Mouse (Mus musculus) midbrain, postnatal 0 days (tissue): Measurements from ENCODE around the gene Ikbip. TPM values are rescaled to one million over a fixed set of nuclear protein-coding genes. Genes with fewer than 3 reads are reported as not detected.

Experiments
- ATAC-seq: fragments of 200-750 bp; cut with Nextera tagmentation; 2 replicates; pipeline ENCODE4 v1.8.0; 2017; ENCODE audit warnings: moderate number of reproducible peaks, mild to moderate bottlenecking, moderate TSS enrichment, moderate library complexity; ENCODE audit not compliant: low FRiP score
- DNase-seq: peaks from one replicate; pipeline ENCODE4 v3.0.0-alpha.2; 2015; ENCODE audit warnings: low spot score
- H3K27ac ChIP-seq: fragments of 300-500 bp; sonication (generic); 2 replicates; pipeline ENCODE4 v1.5.1; 2014; ENCODE audit warnings: low read depth, mild to moderate bottlenecking, low read length, mixed read lengths
- H3K27me3 ChIP-seq: fragments of 300-500 bp; sonication (generic); 2 replicates; pipeline ENCODE4 v1.6.1; 2014; ENCODE audit warnings: low read length, control low read depth, mixed read lengths; ENCODE audit not compliant: insufficient read depth
- H3K36me3 ChIP-seq: fragments of 300-500 bp; sonication (generic); 2 replicates; pipeline ENCODE4 v1.6.1; 2014; ENCODE audit warnings: low read length, control low read depth, mixed read lengths; ENCODE audit not compliant: insufficient read depth
- H3K4me1 ChIP-seq: fragments of 300-500 bp; sonication (generic); 2 replicates; pipeline ENCODE4 v1.6.1; 2014; ENCODE audit warnings: mild to moderate bottlenecking, control low read depth, antibody characterized with exemption, low read length, mixed read lengths; ENCODE audit not compliant: insufficient read depth
- H3K4me2 ChIP-seq: fragments of 300-500 bp; sonication (generic); 2 replicates; pipeline ENCODE4 v1.6.1; 2014; ENCODE audit warnings: low read depth, mild to moderate bottlenecking, low read length, mixed read lengths; ENCODE audit not compliant: poor library complexity, severe bottlenecking
- H3K4me3 ChIP-seq: fragments of 300-500 bp; sonication (generic); 2 replicates; pipeline ENCODE4 v1.5.1; 2014; ENCODE audit warnings: low read depth, mild to moderate bottlenecking, low read length, moderate library complexity
- H3K9ac ChIP-seq: fragments of 300-500 bp; sonication (generic); replicated peaks from 2 replicates; pipeline ENCODE4 v1.6.1; 2014; ENCODE audit warnings: mild to moderate bottlenecking, low read length, moderate library complexity, mixed read lengths; ENCODE audit not compliant: poor library complexity, severe bottlenecking
- H3K9me3 ChIP-seq: fragments of 300-500 bp; sonication (generic); 2 replicates; pipeline ENCODE4 v1.6.1; 2016; ENCODE audit warnings: low read length, control low read depth
- CTCF ChIP-seq: IDR thresholded peaks from 2 replicates; pipeline ENCODE4 v1.5.1; 2016; ENCODE audit warnings: antibody characterized with exemption, mild to moderate bottlenecking
- WGBS: fragments of 180-500 bp; shearing (Covaris S2); extraction: QIAGEN DNeasy Blood & Tissue Kit; methylation state at CpG from one replicate; pipeline ENCODE4 v1.1.7; 2014; 5-methylcytosine and 5-hydroxymethylcytosine counted together
- polyA plus RNA-seq: library from polyadenylated mRNA; unstranded; fragments of >200 nt; fragmentation: Nextera tagmentation; extraction: Ambion mirVana; gene quantifications from 2 replicates; pipeline ENCODE4 v1.2.1, GENCODE M21; 2015
- total RNA-seq: library from RNA; depleted of rRNA; stranded (reverse); fragments of >200 nt; gene quantifications from 2 replicates; pipeline ENCODE4 v1.2.3, GENCODE M21; 2014; rRNA removed

The Ikbip gene
- total and polyA plus RNA-seq, 2 experiments from 2014 or later: 16.9 to 17.3 TPM

GRCm38 (mm10) chr10:91142654-91143191 lies 60.0 kb downstream of the Ikbip start:
- H3K36me3 ChIP-seq: peaks cover 11% of the 10 kb centered on the region; the same call in 1 of the 2 replicates
- no peaks in the 10 kb centered on the region for H3K9me3 ChIP-seq
- H3K9ac ChIP-seq: no peak overlapping the region
- DNase-seq: no peak
- no peak overlapping the region for H3K27ac ChIP-seq
- WGBS: 77% methylated on average over 10 of the region's 10 CpGs
- no peak overlapping the region for H3K4me3 ChIP-seq
- no peaks in the 10 kb centered on the region for H3K4me1 ChIP-seq
- no peak for TF ChIP-seq CTCF
- no peaks in the 10 kb centered on the region for H3K27me3 ChIP-seq
- no peak overlapping the region for H3K4me2 ChIP-seq
- no peak for ATAC-seq

DNA sequence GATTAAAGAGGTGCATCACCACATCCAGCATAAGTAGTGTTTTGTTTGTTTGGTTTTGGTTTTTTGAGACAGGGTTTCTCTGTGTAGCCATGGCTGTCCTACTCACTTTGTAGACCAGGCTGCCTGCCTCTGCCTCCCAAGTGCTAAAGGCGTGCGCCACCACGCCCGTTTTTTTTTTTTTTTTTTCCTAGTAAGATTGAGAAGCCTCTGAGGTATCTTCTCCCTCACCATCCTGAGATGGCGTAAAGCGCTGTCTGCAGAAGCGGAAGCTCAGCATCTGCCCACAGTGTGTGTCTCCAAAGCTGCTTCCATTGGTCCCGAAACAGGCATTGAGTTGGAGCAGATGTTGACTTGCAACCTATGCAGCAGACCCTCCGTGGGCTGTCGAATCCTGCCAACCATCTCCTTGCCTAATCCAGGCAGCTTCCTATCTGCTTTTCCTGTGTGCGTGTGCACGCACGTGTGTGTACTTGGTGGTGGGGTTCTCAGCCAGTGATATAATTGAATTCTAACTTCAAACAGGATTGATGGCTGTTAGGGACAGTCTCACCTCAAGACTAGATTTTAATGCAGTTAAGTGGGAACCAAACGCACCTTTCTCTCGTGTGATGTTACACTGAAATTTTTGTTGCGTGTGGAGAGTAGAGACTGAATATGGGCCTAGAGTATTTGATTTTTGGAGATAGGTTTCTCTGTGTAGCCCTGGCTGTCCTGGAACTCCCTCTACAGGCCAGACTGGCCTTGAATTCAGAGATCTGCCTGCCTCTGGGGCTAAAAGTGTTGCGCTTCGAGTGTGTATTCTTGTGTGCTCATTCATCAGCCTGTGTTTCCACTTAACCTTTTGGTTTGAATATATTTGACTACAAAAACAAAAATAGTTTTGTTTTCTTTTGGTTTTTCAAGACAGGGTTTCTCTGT lies 60.8 kb downstream of the Ikbip start:
- no peak for DNase-seq

GRCm38 (mm10) chr10:91145413-91145812 lies 62.7 kb downstream of the Ikbip start:
- Histone ChIP-seq H3K9me3 (no peaks in the 10 kb centered on the region), H3K27ac (no peak overlapping the region), H3K4me1 (no peaks in the 10 kb centered on the region), H3K27me3 (no peaks in the 10 kb centered on the region), H3K4me3 (no peak overlapping the region), H3K9ac (no peak overlapping the region), H3K4me2 (no peak overlapping the region), H3K36me3 (peaks cover 25% of the 10 kb centered on the region)
- DNase-seq (no peak), ATAC-seq (no peak)
- WGBS: 95% methylated on average over 7 of the region's 7 CpGs
- TF ChIP-seq CTCF: no peak

More for the DNA sequence above, 60.8 kb downstream of the Ikbip start:
- no peak overlapping the region for H3K4me2 ChIP-seq
- no peak overlapping the region for H3K9ac ChIP-seq
- no peak for ATAC-seq
- H3K4me1 ChIP-seq: no peaks in the 10 kb centered on the region
- no peaks in the 10 kb centered on the region for H3K27me3 ChIP-seq
- TF ChIP-seq CTCF: 0 out of 2 replicates have a peak, but pooled peaks have one; percentile 16
- H3K36me3 ChIP-seq: peaks cover 12% of the 10 kb centered on the region; the same call in 1 of the 2 replicates
- H3K4me3 ChIP-seq: no peak overlapping the region
- no peak overlapping the region for H3K27ac ChIP-seq
- WGBS: 75% methylated on average over 18 of the region's 18 CpGs
- H3K9me3 ChIP-seq: no peaks in the 10 kb centered on the region

Other genes with a start within 250 kb of the Ikbip start
- 29.5 and 57.1 TPM in 2 replicates for gene Apaf1, start 170 bp upstream of the Ikbip start, total RNA-seq
- gene Apaf1, start 170 bp upstream of the Ikbip start, polyA plus RNA-seq: 14.2 and 16.4 TPM in 2 replicates
- gene Slc25a3, start 41.1 kb downstream of the Ikbip start, total RNA-seq: 427 and 430 TPM in 2 replicates
- gene Slc25a3, start 41.1 kb downstream of the Ikbip start, polyA plus RNA-seq: 640 and 652 TPM in 2 replicates
- gene Tmpo, start 98.4 kb downstream of the Ikbip start, total RNA-seq: 102 and 116 TPM in 2 replicates
- gene Tmpo, start 98.4 kb downstream of the Ikbip start, polyA plus RNA-seq: 44.6 and 54.8 TPM in 2 replicates